Mouse (Mus musculus) C2C12 (cell line): ENCODE data around the gene Tsc22d1.

Source experiments
- CTCF ChIP-seq: IDR thresholded peaks from one replicate; pipeline ENCODE4 v1.5.1; 2011; ENCODE audit not compliant: control insufficient read depth, insufficient read depth, insufficient read length
- MAX ChIP-seq: IDR thresholded peaks from one replicate; pipeline ENCODE4 v1.6.1; 2011; ENCODE audit warnings: mild to moderate bottlenecking, control low read depth
- MYOG ChIP-seq: IDR thresholded peaks from one replicate; pipeline ENCODE4 v1.6.1; 2011; ENCODE audit not compliant: control insufficient read depth, insufficient read length; ENCODE audit errors: extremely low read depth

DNA sequence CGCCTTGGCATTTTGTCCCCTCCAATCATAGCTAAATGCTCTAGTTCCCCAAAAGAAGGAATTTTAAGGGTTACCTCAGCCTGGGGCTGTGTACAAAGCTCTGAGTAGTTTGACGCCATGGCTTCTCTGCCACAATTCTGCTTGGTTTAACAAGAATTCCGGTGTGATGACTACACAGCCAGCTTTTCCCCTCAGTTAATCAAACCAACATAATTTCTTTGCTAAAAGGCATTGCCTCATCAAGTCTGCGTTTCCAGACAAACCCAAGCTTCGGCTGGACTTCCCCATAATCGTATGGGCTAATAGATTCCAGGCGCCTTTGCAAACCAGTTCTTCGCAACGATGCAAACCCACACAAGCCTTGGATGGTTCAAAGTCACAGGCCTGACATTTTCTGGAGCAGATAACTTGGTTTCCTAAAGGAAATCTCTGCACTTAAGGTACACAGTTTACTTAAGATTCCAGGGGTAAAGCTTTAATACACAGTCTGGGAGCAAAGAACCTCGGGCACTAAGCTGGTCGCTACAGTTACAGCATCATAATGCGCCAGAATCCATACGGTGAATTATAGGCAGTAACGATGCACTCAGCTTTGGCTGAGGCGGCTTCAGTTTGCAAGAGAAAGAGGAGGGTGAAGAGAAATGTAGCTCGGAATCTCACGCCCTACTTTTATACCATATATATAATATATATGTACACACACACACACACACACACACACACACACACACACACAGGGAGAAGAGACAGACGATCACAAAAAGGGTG lies 140.7 kb downstream of the Tsc22d1 start:
- TF ChIP-seq CTCF = no peak
- no peak for TF ChIP-seq MYOG
- no peak for TF ChIP-seq MAX
